Mouse (Mus musculus): Measurements from ENCODE around the gene Gm28729. TPM values are rescaled to one million over a fixed set of nuclear protein-coding genes. Genes with fewer than 3 reads are reported as not detected.
A peak's percentile ranks its signal among the peaks of the same experiment; 100 is the strongest.
"Not testable (repeated sequence)": the region's sequence is repeated elsewhere in the genome, so short reads cannot be mapped to it uniquely, and the experiment has no call there.

Gm28729 gene
- polyA plus RNA-seq, 1 experiment: 0.18 TPM

DNA sequence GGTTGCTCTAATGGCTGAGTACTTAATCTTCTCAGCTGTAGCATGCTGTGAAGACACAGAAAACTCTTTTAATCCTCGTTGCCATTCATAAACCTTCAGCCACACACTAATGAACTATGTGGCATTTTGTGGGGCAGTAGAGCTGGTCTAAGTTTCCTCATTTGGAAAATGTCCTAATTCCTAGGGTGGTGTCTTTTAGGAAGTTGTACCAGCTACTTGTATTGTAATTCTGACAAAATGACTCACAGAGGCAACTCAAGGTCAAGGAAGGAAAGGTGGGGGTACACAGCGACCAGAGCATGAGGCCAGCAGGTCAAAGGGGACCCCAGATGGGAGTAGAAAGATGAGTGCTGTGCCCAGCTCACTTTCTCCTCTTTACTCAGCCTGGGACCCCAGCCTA, 41.4 kb downstream of the Gm28729 start:
- TF ChIP-seq POLR2A (IDR thresholded peaks at IDR 0.05; ENCODE audit: borderline replicate concordance, extremely low read depth, insufficient read depth, insufficient read length, poor library complexity, severe bottlenecking) (no peak), CTCF (IDR thresholded peaks at IDR 0.05; ENCODE audit: borderline replicate concordance, extremely low read depth, insufficient read depth, insufficient read length) (no peak)
- DNase-seq (ENCODE audit: low read depth): peak; percentile 18

DNA sequence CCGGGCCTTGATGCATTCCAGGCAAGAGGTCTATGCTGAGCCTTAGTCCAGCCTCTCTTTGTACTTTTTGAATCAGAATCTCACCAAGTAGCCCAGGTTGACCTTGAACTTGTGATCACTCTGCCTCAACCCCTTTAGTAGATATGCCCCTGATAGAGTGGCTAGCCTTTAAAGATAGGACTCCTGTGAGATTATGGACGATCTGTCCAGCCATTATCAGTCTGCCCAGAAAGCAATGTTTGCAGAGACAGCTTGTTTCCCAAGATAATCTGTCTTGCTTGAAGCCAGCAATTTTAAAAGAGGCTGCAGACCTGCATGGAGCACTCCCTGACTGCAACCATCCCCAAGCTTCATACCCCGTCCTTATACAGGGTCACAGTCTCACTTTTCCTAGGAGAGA, 42.0 kb downstream of the Gm28729 start:
- DNase-seq (ENCODE audit: low read depth): no peak

DNA sequence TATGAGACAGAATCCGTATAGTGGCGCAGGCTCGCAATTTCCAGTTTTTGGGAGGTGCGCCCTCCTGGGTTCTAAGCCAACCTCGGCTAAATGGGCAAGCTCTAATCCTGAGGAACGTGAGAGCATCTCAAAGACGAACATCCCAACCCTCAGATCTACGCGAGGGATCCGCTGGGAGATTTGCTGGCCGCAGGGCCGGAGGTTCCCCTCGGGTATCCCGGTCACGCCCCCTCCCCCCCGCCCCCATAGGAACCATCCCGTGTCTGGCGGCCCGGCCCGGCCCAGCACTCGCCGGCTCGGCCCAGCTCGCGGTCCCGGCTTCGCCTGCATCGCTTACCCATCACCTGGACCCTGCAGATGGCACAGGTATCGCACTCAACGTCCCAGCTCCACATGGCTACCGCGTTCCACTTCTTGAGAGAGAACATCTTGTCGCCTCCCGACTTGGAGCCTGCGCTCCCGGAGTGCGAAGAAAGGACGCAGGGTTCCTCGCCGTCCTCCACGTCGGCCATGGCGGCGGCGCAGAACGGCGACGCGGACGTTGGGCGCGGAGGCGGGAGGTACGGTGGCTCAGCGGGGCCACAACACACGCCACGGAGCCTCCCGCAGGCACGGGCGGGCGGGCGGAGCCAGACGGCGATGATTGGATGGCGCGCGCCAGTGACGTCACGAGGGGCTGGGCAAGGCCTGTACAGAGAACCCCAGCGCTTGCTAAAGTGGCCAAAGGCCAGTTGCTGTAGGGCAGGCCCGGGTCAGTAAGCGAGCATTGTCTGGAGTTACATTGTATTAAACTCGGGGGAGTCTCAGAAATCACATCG, 46.8 kb downstream of the Gm28729 start, which contains the start of gene Rnf7:
TSS of gene Rnf7 (minus strand) at position 605 of the 818 bp plus-strand sequence.
- DNase-seq (ENCODE audit: low read depth): peak; percentile 99
- TF ChIP-seq POLR2A (IDR thresholded peaks at IDR 0.05; ENCODE audit: borderline replicate concordance, extremely low read depth, insufficient read depth, insufficient read length, poor library complexity, severe bottlenecking): no peak; the same call in 1 of the 2 replicates
- no peak for TF ChIP-seq CTCF (IDR thresholded peaks at IDR 0.05; ENCODE audit: borderline replicate concordance, extremely low read depth, insufficient read depth, insufficient read length)

More for the DNA sequence above, 42.0 kb downstream of the Gm28729 start:
- TF ChIP-seq POLR2A (IDR thresholded peaks at IDR 0.05; ENCODE audit: borderline replicate concordance, extremely low read depth, insufficient read depth, insufficient read length, poor library complexity, severe bottlenecking): no peak
- TF ChIP-seq CTCF (IDR thresholded peaks at IDR 0.05; ENCODE audit: borderline replicate concordance, extremely low read depth, insufficient read depth, insufficient read length): no peak

DNA sequence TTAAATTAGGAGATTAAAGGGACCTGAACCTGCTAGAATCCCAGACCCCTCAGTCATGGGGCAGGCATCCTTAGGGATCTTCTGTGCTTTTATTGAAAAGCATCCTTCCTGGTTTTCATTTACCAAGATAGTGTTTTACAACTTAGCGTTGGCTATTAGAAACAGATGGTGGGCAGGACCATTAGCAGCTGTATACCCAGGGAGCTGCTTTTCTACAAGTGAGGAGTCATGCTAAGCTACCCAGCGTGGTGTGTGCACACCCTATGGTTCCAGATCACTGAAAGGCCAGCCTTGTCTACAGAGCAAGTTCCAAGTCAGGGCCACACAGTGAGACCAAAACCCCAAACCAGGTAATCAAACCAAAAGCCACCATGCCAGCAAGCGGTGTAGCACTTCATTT, 52.7 kb downstream of the Gm28729 start:
- no peak for TF ChIP-seq CTCF (IDR thresholded peaks at IDR 0.05; ENCODE audit: borderline replicate concordance, extremely low read depth, insufficient read depth, insufficient read length)
- no peak for DNase-seq (ENCODE audit: low read depth)

DNA sequence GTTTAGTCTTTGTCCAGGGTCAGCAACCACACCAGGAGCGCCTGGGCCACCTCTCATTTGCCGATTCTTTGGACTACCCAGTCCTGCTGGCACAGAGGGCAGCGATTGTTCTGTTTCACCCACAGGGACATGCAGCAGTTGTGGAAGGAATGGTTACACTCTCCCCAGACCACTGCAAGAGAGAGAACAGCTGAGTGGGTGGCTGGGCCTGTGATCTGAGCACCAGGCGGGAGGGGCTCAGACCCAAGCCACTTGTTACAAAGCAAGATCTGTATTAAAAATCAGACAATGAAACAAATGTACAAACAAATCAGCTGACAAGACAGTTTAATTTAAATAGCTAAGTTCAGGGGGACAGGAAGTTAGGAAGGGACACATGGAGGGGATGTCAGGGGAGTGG, 53.4 kb downstream of the Gm28729 start:
- DNase-seq (ENCODE audit: low read depth): not testable (repeated sequence)

DNA sequence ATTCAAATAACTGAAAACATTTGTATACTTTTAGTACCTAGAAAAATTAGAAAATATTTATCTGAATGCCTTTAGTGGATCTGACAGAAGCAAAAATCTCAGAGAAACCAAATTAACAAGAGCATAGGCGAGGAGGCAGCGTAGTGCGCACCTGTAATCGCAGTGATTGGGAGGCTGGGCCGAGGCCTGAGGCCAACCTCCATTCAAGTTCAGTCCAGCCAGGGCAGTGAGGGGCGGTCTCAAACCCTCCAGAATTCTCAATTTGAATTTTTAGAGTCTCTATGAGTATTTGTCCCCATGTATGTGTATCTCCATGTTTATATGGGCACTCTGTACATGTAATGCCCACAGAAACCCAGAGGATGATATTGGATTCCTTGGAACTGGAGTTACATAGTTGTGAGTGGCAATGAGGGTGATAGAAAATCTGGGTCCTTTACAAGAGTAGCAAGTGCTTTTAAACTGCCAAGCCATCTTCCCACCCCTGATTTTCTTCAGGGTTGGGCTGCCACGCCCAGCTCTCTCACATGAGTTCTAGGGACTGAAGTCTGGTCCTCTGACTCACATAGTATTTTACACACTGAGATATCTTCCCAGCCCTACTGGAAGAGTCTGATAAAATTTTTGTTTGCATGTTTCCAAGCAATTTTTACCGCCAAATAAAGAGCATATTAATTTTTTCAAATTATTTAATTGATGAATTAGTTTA, 54.6 kb downstream of the Gm28729 start:
- TF ChIP-seq POLR2A (IDR thresholded peaks at IDR 0.05; ENCODE audit: borderline replicate concordance, extremely low read depth, insufficient read depth, insufficient read length, poor library complexity, severe bottlenecking) (no peak), CTCF (IDR thresholded peaks at IDR 0.05; ENCODE audit: borderline replicate concordance, extremely low read depth, insufficient read depth, insufficient read length) (no peak)
- DNase-seq (ENCODE audit: low read depth): no peak

DNA sequence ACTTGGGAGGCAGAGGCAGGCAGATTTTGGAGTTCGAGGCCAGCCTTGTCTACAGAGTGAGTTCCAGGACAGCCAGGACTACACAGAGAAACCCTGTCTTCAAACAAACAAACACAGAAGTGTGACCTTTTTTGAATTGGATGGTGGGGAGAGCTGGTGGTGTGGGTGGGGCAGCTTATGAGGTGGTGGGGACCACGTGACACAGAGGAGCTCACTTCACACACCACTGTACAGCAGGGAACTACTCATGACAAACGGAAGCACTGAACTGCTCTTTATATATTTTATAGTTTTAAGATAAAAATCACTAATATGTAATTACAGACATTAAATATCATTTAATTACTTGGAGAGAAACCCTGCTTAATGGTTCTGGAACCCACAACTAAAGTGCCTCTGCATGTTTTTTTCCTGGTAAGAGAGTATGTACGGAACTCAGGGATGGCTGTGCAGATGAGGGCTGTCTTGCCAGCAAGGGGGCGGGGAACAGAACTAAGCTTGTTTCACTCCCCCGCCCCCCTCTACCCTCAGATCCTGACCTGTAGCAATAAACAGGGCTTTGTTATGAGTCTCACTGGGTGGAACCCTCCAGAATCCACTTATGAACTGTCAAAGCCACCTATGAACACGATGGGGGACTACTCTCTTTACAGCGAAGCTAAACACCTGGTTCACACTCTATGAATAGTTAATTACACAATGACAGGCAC, 55.4 kb downstream of the Gm28729 start:
- peak; percentile 18 for DNase-seq (ENCODE audit: low read depth)
- TF ChIP-seq POLR2A (IDR thresholded peaks at IDR 0.05; ENCODE audit: borderline replicate concordance, extremely low read depth, insufficient read depth, insufficient read length, poor library complexity, severe bottlenecking) (no peak), CTCF (IDR thresholded peaks at IDR 0.05; ENCODE audit: borderline replicate concordance, extremely low read depth, insufficient read depth, insufficient read length) (no peak)

DNA sequence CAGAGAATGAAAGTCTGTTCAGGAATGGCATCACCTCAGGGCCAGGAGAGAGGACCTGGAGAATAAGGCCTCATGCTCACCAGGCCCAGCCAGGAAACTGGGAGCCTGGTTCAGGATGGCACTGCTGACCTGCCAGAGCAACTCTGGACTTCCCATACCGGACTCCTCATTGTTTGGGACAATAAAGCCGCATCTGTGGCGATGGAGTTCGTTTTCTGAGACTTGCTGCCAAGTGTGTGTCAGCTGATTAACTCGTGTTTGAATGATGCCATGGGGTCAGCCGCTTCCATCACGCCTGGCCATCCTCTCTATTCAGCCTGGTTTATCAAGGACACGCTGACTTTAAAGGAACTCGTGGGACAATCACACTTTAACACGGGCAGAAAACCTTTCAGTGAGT, 61.4 kb downstream of the Gm28729 start:
- TF ChIP-seq POLR2A (IDR thresholded peaks at IDR 0.05; ENCODE audit: borderline replicate concordance, extremely low read depth, insufficient read depth, insufficient read length, poor library complexity, severe bottlenecking) (no peak), CTCF (IDR thresholded peaks at IDR 0.05; ENCODE audit: borderline replicate concordance, extremely low read depth, insufficient read depth, insufficient read length) (no peak)

DNA sequence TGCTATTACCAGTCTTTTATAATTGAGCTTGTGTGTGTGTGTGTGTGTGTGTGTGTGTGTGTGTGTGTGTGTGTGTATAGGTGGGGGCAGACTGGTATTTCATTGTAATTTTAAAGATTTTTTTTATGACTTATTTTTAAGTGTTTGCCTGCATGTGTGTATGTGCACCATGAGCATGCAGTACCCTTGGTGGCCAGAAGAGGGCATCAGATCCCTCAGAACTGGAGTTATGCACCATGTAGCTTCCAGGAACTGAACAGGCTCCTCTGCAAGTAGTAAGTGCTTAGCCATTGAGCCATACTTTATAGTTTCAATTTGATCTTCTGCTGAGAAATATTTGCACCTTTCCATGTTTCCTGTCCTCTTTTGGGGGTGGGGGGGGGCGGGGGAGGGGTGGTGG, 63.5 kb downstream of the Gm28729 start:
- no peak for DNase-seq (ENCODE audit: low read depth)
- TF ChIP-seq POLR2A (IDR thresholded peaks at IDR 0.05; ENCODE audit: borderline replicate concordance, extremely low read depth, insufficient read depth, insufficient read length, poor library complexity, severe bottlenecking) (no peak), CTCF (IDR thresholded peaks at IDR 0.05; ENCODE audit: borderline replicate concordance, extremely low read depth, insufficient read depth, insufficient read length) (peak; percentile 43; the same call in 1 of the 2 replicates)

More for the DNA sequence above, 61.4 kb downstream of the Gm28729 start:
- no peak for DNase-seq (ENCODE audit: low read depth)

DNA sequence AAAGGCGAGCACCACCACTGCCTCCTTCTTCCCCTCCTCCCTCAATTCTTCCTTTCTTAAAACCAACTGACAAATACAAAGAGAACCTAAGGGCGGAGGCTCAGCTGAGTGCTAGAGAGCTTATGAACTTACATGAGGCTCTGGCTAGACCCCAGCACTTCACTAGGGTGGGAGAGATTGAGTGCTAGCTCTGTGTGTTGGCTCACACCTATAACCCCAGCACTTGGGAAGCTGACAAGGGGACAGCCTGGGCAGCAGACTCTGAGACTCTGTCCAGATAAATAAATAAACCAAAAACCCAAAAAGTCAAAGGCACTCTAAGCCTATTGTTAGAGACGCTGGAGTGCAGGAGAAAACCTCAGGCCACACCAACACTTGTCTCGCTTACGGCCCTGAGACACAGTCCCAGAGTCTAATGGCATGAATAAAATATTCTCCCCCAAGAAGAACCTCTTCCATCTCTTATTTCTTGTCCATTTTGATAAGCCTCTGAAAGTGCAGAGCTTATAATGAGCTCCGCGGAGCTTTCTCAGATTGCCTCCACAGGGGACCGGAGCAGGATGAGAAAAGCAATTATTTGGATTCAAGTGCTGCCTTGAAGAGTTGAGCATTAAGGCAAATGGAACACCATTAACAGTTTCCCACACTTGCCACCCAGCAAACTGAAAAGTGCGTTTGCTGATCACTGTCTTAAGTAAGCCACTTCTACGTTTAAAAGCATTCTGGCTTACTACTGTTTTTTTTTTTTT, 64.8 kb downstream of the Gm28729 start:
- peak; percentile 82 for DNase-seq (ENCODE audit: low read depth)

DNA sequence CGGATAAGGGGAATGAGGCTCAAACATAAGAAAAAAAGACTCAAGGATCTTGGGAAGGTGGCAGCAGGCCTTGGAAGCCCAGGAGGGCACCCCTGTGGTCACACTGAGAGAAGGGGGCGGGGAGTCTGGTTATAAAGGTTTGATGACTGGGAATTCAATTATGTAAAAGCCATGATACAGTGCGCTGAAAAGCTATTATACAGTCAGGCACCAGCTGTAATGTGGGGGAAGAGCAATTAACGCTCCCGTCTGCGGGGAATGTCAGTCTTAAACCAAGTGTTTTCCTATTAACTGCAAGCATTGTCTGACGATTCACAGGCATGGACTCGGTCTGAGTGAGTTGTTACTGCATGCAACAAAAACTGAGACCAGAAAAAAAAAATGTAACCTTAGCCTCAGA, 69.4 kb downstream of the Gm28729 start:
- DNase-seq (ENCODE audit: low read depth): peak; percentile 72
- TF ChIP-seq CTCF (IDR thresholded peaks at IDR 0.05; ENCODE audit: borderline replicate concordance, extremely low read depth, insufficient read depth, insufficient read length) (no peak), POLR2A (IDR thresholded peaks at IDR 0.05; ENCODE audit: borderline replicate concordance, extremely low read depth, insufficient read depth, insufficient read length, poor library complexity, severe bottlenecking) (no peak)

More for the DNA sequence above, 64.8 kb downstream of the Gm28729 start:
- no peak for TF ChIP-seq CTCF (IDR thresholded peaks at IDR 0.05; ENCODE audit: borderline replicate concordance, extremely low read depth, insufficient read depth, insufficient read length)
- no peak for TF ChIP-seq POLR2A (IDR thresholded peaks at IDR 0.05; ENCODE audit: borderline replicate concordance, extremely low read depth, insufficient read depth, insufficient read length, poor library complexity, severe bottlenecking)
